Mouse (Mus musculus): ENCODE results near the gene Catsperd. TPM values are rescaled to one million over a fixed set of nuclear protein-coding genes. Genes with fewer than 3 reads are reported as not detected.

The Catsperd gene
- total RNA-seq (2021), result not detected
- long read RNA-seq, experiment 1, result 0 reads
- long read RNA-seq, experiment 2, result 0 reads

- DNase-seq (ENCODE audit: low spot score in 2 of 2), result no peak
Measured at GRCm38 (mm10) chr17:56627530-56628277, at the start of gene Catsperd. Gene Catsperd (plus strand): TSS chr17:56628143.

- no peak for DNase-seq (ENCODE audit: low spot score in 2 of 2)
Measured at GRCm38 (mm10) chr17:56583071-56583470, 44.9 kb upstream of the Catsperd start.

GRCm38 (mm10) chr17:56583611-56584256, 44.2 kb upstream of the Catsperd start:
- peak in 1 of 2 experiments; percentile 42 for DNase-seq (ENCODE audit: low spot score in 2 of 2)

- DNase-seq (ENCODE audit: low spot score in 2 of 2), result peak; percentile 99
Measured at GRCm38 (mm10) chr17:56584257-56585130, 43.4 kb upstream of the Catsperd start, which contains the start of the genes Safb2 and Safb. Gene Safb2 (minus strand): TSS chr17:56584585. Gene Safb (plus strand): TSS chr17:56584825.

- DNase-seq (ENCODE audit: low spot score in 2 of 2), result peak in 1 of 2 experiments; percentile 61
Measured at GRCm38 (mm10) chr17:56585171-56585821, 42.6 kb upstream of the Catsperd start.

- no peak for DNase-seq (ENCODE audit: low spot score in 2 of 2)
Measured at GRCm38 (mm10) chr17:56587773-56588172, 40.2 kb upstream of the Catsperd start.

- DNase-seq (ENCODE audit: low spot score in 2 of 2), result no peak
Measured at GRCm38 (mm10) chr17:56588921-56589320, 39.0 kb upstream of the Catsperd start.

GRCm38 (mm10) chr17:56592553-56592952, 35.4 kb upstream of the Catsperd start:
- DNase-seq (ENCODE audit: low spot score in 2 of 2), result no peak

GRCm38 (mm10) chr17:56593527-56594271, 34.2 kb upstream of the Catsperd start:
- peak in 1 of 2 experiments; percentile 59 for DNase-seq (ENCODE audit: low spot score in 2 of 2)

- no peak for DNase-seq (ENCODE audit: low spot score in 2 of 2)
Measured at GRCm38 (mm10) chr17:56603186-56604069, 24.5 kb upstream of the Catsperd start.

GRCm38 (mm10) chr17:56604070-56604380, 23.9 kb upstream of the Catsperd start:
- no peak for DNase-seq (ENCODE audit: low spot score in 2 of 2)

- DNase-seq (ENCODE audit: low spot score in 2 of 2), result no peak
Measured at GRCm38 (mm10) chr17:56604422-56604821, 23.5 kb upstream of the Catsperd start.

GRCm38 (mm10) chr17:56605431-56605830, 22.5 kb upstream of the Catsperd start:
- no peak for DNase-seq (ENCODE audit: low spot score in 2 of 2)

- DNase-seq (ENCODE audit: low spot score in 2 of 2), result no peak
Measured at GRCm38 (mm10) chr17:56607521-56608062, 20.4 kb upstream of the Catsperd start.

- DNase-seq (ENCODE audit: low spot score in 2 of 2), result no peak
Measured at GRCm38 (mm10) chr17:56608699-56609098, 19.2 kb upstream of the Catsperd start.

GRCm38 (mm10) chr17:56609452-56610171, 18.3 kb upstream of the Catsperd start, which contains the start of gene 2410015M20Rik:
Gene 2410015M20Rik (minus strand): TSS chr17:56609771.
- DNase-seq (ENCODE audit: low spot score in 2 of 2), result peak; percentile 77 to 91

- DNase-seq (ENCODE audit: low spot score in 2 of 2), result no peak
Measured at GRCm38 (mm10) chr17:56611323-56611722, 16.6 kb upstream of the Catsperd start.

Measured in gastrocnemius, postnatal 4 days (tissue).